Mouse (Mus musculus): ENCODE data around the gene Synpo2. TPM values are rescaled to one million over a fixed set of nuclear protein-coding genes. Genes with fewer than 3 reads are reported as not detected.

The Synpo2 gene
- polyA plus RNA-seq, 1 experiment from 2014 or later: 2.9 TPM

DNA sequence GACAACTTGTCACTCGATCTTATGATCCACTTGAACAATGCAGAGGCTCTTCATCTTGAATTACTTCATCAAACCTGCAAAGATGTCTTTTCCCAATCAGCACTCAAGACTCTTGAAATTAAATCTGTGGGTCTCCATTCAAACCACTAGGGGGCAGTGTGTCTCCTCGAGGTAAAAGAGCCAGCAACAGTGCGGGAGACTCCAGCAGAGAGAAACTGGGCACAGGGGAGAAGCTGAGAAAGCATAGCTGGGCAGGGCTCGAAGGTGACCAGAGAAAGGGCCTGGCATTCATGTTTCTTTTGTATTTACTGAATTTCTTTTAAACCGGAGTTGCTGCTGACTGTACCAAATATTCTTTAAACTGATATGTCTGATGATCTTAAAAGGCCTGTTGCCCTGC, 67.1 kb downstream of the Synpo2 start:
- Histone ChIP-seq H3K27ac (ENCODE audit: low read depth, low read length) (no peak overlapping the region), H3K4me1 (replicated peaks; ENCODE audit: control insufficient read depth, insufficient read depth, low read length) (no peaks in the 10 kb centered on the region), H3K4me3 (ENCODE audit: low read depth, low read length) (no peak overlapping the region), H3K36me3 (ENCODE audit: control insufficient read depth, insufficient read depth, low read length) (no peaks in the 10 kb centered on the region), H3K9ac (ENCODE audit: low read depth, low read length) (no peak overlapping the region), H3K27me3 (ENCODE audit: control insufficient read depth, insufficient read depth, low read length) (no peaks in the 10 kb centered on the region), H3K9me3 (ENCODE audit: control insufficient read depth, low read length) (no peaks in the 10 kb centered on the region), H3K4me2 (replicated peaks; ENCODE audit: low read depth, low read length) (no peak overlapping the region)
- 10% methylated on average over 5 of the region's 5 CpGs for WGBS
- DNase-seq (ENCODE audit: low spot score) (peak; percentile 76), ATAC-seq (ENCODE audit: low FRiP score) (no peak)

DNA sequence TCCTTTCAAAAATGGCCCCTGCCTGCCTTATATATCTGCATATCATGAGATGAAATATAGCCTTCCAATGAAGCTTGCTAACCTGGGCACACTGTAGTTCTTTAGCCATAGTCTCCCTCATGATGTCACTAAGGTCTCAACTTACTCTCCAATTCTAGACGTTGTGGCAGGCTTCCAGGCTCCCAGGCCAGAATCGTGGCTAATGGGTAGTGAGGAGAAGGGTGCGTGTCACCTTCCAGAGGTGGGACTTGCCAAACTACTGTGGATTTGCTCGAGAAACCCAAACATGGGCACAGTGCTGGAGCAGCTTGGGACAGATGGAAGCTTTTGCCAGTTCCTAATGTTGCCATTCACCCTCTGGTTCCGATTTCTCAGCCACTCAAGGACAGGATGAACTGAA, 69.5 kb downstream of the Synpo2 start:
- 73% methylated on average over 5 of the region's 5 CpGs for WGBS
- Histone ChIP-seq H3K4me1 (replicated peaks; ENCODE audit: control insufficient read depth, insufficient read depth, low read length) (no peaks in the 10 kb centered on the region; the same call in 1 of the 2 replicates), H3K36me3 (ENCODE audit: control insufficient read depth, insufficient read depth, low read length) (no peaks in the 10 kb centered on the region), H3K4me3 (ENCODE audit: low read depth, low read length) (no peak overlapping the region), H3K27me3 (ENCODE audit: control insufficient read depth, insufficient read depth, low read length) (no peaks in the 10 kb centered on the region), H3K4me2 (replicated peaks; ENCODE audit: low read depth, low read length) (no peak overlapping the region), H3K9ac (ENCODE audit: low read depth, low read length) (no peak overlapping the region), H3K9me3 (ENCODE audit: control insufficient read depth, low read length) (no peaks in the 10 kb centered on the region), H3K27ac (ENCODE audit: low read depth, low read length) (no peak overlapping the region)
- ATAC-seq (ENCODE audit: low FRiP score) (no peak), DNase-seq (ENCODE audit: low spot score) (no peak)

DNA sequence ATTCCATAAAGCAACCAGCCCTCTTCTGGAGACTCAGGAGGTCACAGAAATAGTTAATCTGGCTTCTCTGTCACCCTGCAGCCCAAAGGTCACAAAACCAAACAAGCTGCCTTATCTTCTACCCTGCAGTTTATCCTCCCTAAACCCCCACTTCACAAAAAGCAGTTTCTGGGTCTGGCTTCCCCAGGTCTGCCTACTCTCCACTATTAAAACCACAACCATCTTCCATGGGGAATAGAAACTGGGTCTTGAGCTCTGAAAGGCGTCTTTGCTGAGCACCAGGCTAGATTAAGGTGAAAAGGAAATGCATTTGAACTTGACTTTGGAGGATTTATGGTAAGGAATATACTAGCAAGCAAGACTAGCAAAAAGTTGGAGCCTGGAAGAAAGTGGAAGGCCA, 71.8 kb downstream of the Synpo2 start:
- Histone ChIP-seq H3K9ac (ENCODE audit: low read depth, low read length) (no peak overlapping the region), H3K9me3 (ENCODE audit: control insufficient read depth, low read length) (no peaks in the 10 kb centered on the region), H3K4me3 (ENCODE audit: low read depth, low read length) (no peak overlapping the region), H3K36me3 (ENCODE audit: control insufficient read depth, insufficient read depth, low read length) (no peaks in the 10 kb centered on the region), H3K27me3 (ENCODE audit: control insufficient read depth, insufficient read depth, low read length) (no peaks in the 10 kb centered on the region), H3K4me2 (replicated peaks; ENCODE audit: low read depth, low read length) (no peak overlapping the region), H3K27ac (ENCODE audit: low read depth, low read length) (no peak overlapping the region), H3K4me1 (replicated peaks; ENCODE audit: control insufficient read depth, insufficient read depth, low read length) (no peaks in the 10 kb centered on the region; the same call in 1 of the 2 replicates)
- WGBS: 74% methylated on average over 1 of the region's 1 CpGs
- ATAC-seq (ENCODE audit: low FRiP score): no peak
- DNase-seq (ENCODE audit: low spot score): no peak

DNA sequence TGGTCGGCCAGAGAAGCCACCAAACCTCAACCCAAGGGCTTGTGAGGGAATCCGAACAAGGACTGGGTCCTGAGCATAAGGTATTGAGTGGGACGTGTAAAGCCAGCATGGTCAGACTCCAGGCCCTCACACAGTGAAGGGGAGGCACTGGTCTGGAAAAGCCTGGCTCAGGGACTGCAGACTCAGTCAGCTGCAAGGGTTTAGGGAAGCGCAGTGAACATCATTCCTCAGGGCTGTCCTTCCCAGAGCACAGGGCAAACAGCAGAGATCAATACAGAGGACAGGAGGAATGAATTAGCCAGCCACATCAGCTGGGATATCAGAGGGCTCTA, 72.8 kb downstream of the Synpo2 start:
- DNase-seq (ENCODE audit: low spot score): no peak
- ATAC-seq (ENCODE audit: low FRiP score): peak; percentile 43; the same call in 1 of the 2 replicates
- Histone ChIP-seq H3K4me2 (replicated peaks; ENCODE audit: low read depth, low read length) (no peak overlapping the region), H3K9me3 (ENCODE audit: control insufficient read depth, low read length) (no peaks in the 10 kb centered on the region), H3K9ac (ENCODE audit: low read depth, low read length) (no peak overlapping the region), H3K4me1 (replicated peaks; ENCODE audit: control insufficient read depth, insufficient read depth, low read length) (no peaks in the 10 kb centered on the region; the same call in 1 of the 2 replicates), H3K36me3 (ENCODE audit: control insufficient read depth, insufficient read depth, low read length) (no peaks in the 10 kb centered on the region), H3K27ac (ENCODE audit: low read depth, low read length) (no peak overlapping the region), H3K27me3 (ENCODE audit: control insufficient read depth, insufficient read depth, low read length) (no peaks in the 10 kb centered on the region), H3K4me3 (ENCODE audit: low read depth, low read length) (no peak overlapping the region)
- WGBS: 57% methylated on average over 4 of the region's 4 CpGs

DNA sequence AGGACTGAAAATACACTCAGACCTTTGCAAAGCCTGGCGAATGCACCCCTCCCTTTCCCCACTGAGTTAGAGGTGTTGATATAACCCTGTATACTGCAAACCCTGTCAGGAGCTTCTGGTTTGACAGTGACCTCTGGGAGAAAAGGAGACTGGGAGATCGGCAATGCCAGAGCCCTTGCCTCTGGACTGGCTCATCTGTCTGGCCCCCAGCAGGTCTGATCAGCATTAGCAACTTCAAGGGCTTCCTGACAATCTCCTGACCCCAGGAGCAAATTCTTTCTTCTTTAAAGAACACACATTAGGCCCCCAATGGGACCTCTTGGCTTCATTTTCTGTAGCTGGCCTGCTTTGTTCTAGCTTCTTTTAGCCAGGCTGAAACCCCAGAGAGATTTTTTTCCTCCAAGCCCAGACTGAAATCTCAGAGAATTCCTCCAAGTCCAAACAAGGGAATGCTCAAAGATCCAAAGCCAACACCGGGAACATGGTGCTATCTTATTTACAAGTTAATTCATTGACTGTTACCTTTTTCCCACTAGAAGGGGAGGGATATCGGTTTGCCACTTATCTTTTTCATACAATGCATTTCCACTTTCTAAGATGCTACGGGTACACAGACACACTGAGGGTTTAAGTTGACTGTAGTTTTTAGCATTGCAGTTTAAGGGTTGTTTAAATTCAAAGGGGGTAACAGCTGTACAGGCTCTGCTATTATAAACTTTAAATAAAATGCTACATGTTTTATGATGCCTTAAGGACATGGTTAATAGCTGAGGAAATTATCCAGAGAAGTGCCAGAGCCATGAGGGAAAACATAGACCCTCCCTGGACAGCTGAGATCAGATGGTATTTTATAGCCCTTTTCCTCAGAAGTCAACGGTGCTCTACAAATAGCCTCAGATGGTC, 73.4 kb downstream of the Synpo2 start:
- Histone ChIP-seq H3K4me2 (replicated peaks; ENCODE audit: low read depth, low read length) (no peak overlapping the region), H3K9ac (ENCODE audit: low read depth, low read length) (no peak overlapping the region), H3K27ac (ENCODE audit: low read depth, low read length) (no peak overlapping the region), H3K4me3 (ENCODE audit: low read depth, low read length) (no peak overlapping the region), H3K9me3 (ENCODE audit: control insufficient read depth, low read length) (no peaks in the 10 kb centered on the region), H3K36me3 (ENCODE audit: control insufficient read depth, insufficient read depth, low read length) (no peaks in the 10 kb centered on the region), H3K27me3 (ENCODE audit: control insufficient read depth, insufficient read depth, low read length) (no peaks in the 10 kb centered on the region), H3K4me1 (replicated peaks; ENCODE audit: control insufficient read depth, insufficient read depth, low read length) (no peaks in the 10 kb centered on the region; the same call in 1 of the 2 replicates)
- DNase-seq (ENCODE audit: low spot score) (no peak), ATAC-seq (ENCODE audit: low FRiP score) (0 out of 2 replicates have a peak, but pooled peaks have one; percentile 10)
- 43% methylated on average over 6 of the region's 6 CpGs for WGBS

DNA sequence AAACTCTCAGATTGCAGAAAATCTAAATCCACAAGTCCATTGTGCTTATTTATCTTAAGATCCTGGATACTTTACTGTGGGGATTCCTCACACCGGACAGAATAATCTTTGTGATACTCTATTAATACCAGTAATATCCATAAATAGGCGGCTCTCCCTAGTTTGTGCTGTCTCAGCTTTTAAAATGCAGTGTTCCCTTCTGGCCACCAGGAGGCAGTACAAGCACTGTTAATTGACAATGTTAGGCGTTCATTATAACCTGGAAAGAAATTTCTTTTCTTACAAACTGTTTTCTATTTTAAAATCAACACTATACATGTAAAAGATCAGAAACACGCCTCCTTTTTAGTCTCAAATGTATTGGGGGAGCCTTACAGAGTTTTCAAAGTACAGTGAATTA, 75.2 kb downstream of the Synpo2 start:
- Histone ChIP-seq H3K4me2 (replicated peaks; ENCODE audit: low read depth, low read length) (no peak overlapping the region), H3K36me3 (ENCODE audit: control insufficient read depth, insufficient read depth, low read length) (no peaks in the 10 kb centered on the region), H3K4me1 (replicated peaks; ENCODE audit: control insufficient read depth, insufficient read depth, low read length) (no peaks in the 10 kb centered on the region; the same call in 1 of the 2 replicates), H3K27ac (ENCODE audit: low read depth, low read length) (no peak overlapping the region), H3K4me3 (ENCODE audit: low read depth, low read length) (no peak overlapping the region), H3K9ac (ENCODE audit: low read depth, low read length) (no peak overlapping the region), H3K27me3 (ENCODE audit: control insufficient read depth, insufficient read depth, low read length) (no peaks in the 10 kb centered on the region), H3K9me3 (ENCODE audit: control insufficient read depth, low read length) (no peaks in the 10 kb centered on the region)
- WGBS: 20% methylated on average over 4 of the region's 4 CpGs
- DNase-seq (ENCODE audit: low spot score) (peak; percentile 65), ATAC-seq (ENCODE audit: low FRiP score) (no peak)

DNA sequence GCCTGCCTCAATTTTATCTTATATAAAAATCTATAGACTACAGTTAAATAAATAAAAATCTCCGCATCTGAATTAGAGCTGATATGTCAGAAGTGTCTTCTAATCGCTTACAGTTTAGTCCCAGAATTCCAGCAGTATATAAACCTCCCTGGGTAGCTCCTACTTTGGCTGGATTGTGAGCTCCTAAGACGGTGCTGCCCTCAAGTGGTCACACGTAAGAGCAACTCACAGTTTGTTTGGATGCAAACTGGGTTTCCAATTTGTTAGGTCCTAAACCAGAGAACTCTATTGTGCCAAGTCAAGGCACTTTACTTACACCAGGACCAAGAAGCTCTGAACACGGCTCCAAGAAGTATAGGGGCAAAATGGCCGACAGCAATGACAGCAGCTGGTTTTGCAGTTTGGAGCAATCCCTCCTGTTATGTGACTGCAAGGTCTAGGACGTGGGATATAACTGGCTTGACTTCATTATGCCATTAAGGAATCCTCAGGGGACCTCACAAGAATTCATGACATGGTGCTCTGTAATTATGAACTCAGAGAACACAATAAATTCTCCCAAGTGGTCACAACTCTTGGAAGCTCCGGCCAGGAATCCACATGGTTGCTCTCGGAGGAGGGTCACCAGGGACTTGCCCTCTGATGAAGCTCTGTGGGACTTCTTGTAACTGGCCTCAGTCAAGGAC, 76.7 kb downstream of the Synpo2 start:
- no peaks in the 10 kb centered on the region; the same call in 1 of the 2 replicates for H3K4me1 ChIP-seq (replicated peaks; ENCODE audit: control insufficient read depth, insufficient read depth, low read length)
- ATAC-seq (ENCODE audit: low FRiP score) (peak; percentile 28; the same call in 1 of the 2 replicates), DNase-seq (ENCODE audit: low spot score) (peak; percentile 71)
- no peaks in the 10 kb centered on the region for H3K27me3 ChIP-seq (ENCODE audit: control insufficient read depth, insufficient read depth, low read length)
- no peak overlapping the region for H3K4me2 ChIP-seq (replicated peaks; ENCODE audit: low read depth, low read length)
- H3K4me3 ChIP-seq (ENCODE audit: low read depth, low read length): no peak overlapping the region
- no peaks in the 10 kb centered on the region for H3K36me3 ChIP-seq (ENCODE audit: control insufficient read depth, insufficient read depth, low read length)
- H3K27ac ChIP-seq (ENCODE audit: low read depth, low read length): no peak overlapping the region
- WGBS: 33% methylated on average over 9 of the region's 9 CpGs
- no peaks in the 10 kb centered on the region for H3K9me3 ChIP-seq (ENCODE audit: control insufficient read depth, low read length)
- H3K9ac ChIP-seq (ENCODE audit: low read depth, low read length): no peak overlapping the region

DNA sequence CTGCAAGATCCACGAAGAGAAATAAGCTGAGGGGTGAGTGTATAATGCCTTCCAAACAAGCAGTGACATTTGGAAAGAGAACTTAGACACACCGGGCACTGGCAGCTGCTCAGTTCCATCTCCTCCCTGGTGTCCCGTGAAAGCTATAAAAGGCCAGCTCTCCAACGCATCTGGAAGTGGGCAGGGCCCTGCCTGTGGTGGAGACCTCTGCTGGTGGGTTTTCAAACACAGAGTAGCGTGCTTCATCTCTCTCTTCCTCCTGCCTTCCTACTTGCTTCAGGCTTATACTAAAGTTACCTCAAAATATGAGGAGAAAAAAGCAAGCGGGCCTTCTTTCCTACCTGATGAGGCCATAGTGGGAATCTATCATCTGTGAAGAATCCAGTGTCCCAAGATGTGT, 77.4 kb downstream of the Synpo2 start:
- no peak overlapping the region for H3K4me3 ChIP-seq (ENCODE audit: low read depth, low read length)
- DNase-seq (ENCODE audit: low spot score) (peak; percentile 38), ATAC-seq (ENCODE audit: low FRiP score) (no peak)
- no peak overlapping the region for H3K4me2 ChIP-seq (replicated peaks; ENCODE audit: low read depth, low read length)
- H3K4me1 ChIP-seq (replicated peaks; ENCODE audit: control insufficient read depth, insufficient read depth, low read length): no peaks in the 10 kb centered on the region; the same call in 1 of the 2 replicates
- no peak overlapping the region for H3K9ac ChIP-seq (ENCODE audit: low read depth, low read length)
- no peaks in the 10 kb centered on the region for H3K36me3 ChIP-seq (ENCODE audit: control insufficient read depth, insufficient read depth, low read length)
- H3K27me3 ChIP-seq (ENCODE audit: control insufficient read depth, insufficient read depth, low read length): no peaks in the 10 kb centered on the region
- no peaks in the 10 kb centered on the region for H3K9me3 ChIP-seq (ENCODE audit: control insufficient read depth, low read length)
- WGBS: 47% methylated on average over 6 of the region's 6 CpGs
- no peak overlapping the region for H3K27ac ChIP-seq (ENCODE audit: low read depth, low read length)

Measured in hindbrain, embryonic 11.5 days (tissue).